Mouse (Mus musculus): ENCODE measurements around the gene Hist1h1b.

DNA sequence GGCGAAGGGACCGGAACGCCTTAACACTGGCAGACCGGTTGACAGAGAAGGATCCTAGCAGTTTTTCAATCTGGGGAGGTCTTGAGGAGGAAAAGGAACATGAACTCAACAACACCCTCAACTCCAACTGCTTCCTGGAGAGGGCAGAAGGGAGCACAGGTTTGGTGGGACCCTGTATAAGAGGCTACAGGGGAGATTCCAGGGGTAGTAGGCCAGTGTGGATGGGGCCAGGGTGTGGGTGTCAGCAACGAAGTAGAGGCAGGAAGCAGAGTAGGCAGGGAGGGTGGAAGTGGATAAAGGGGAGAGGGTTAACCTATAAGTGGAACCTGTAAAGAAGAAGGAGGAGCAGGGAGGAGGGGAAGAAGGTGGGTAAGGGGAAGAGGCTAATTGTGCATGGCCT, 47.0 kb downstream of the Hist1h1b start:
- TF ChIP-seq POLR2A (IDR thresholded peaks at IDR 0.05; ENCODE audit: extremely low read depth, insufficient read depth, low read length): no peak
- TF ChIP-seq CTCF (IDR thresholded peaks at IDR 0.05; ENCODE audit: low read depth, low read length): no peak

Data from liver, adult 2 months (tissue).